Mouse (Mus musculus) ES-E14 (cell line): ENCODE data around the gene Dkkl1.

Experiments used
- CHD2 ChIP-seq: IDR thresholded peaks from 2 replicates; pipeline ENCODE4 v1.6.1; 2014; ENCODE audit warnings: mild to moderate bottlenecking, low read depth, low read length, inconsistent platforms
- HCFC1 ChIP-seq: IDR thresholded peaks from 2 replicates; pipeline ENCODE4 v1.6.1; 2012; ENCODE audit warnings: low read length, inconsistent platforms, borderline replicate concordance; ENCODE audit not compliant: insufficient read depth
- MAFK ChIP-seq: IDR thresholded peaks from 2 replicates; pipeline ENCODE4 v1.6.1; 2014; ENCODE audit warnings: mild to moderate bottlenecking, low read depth, low read length, inconsistent platforms; ENCODE audit not compliant: insufficient read depth
- ZC3H11A ChIP-seq: IDR thresholded peaks from 2 replicates; pipeline ENCODE4 v1.6.1; 2012; ENCODE audit warnings: low read depth, mild to moderate bottlenecking, inconsistent platforms, low read length, borderline replicate concordance
- ZNF384 ChIP-seq: IDR thresholded peaks from 2 replicates; pipeline ENCODE4 v1.6.1; 2012; ENCODE audit warnings: low read depth, low read length, inconsistent platforms

- TF ChIP-seq ZC3H11A (no peak), ZNF384 (no peak), HCFC1 (no peak), CHD2 (no peak), MAFK (no peak)
These were observed 4.7 kb upstream of the Dkkl1 start for GRCm38 (mm10) chr7:45216442-45217183.
